Mouse (Mus musculus) hindbrain, postnatal 0 days (tissue): ENCODE data around the gene E430018J23Rik. TPM values are rescaled to one million over a fixed set of nuclear protein-coding genes. Genes with fewer than 3 reads are reported as not detected.
"Not testable (repeated sequence)": the region's sequence is repeated elsewhere in the genome, so short reads cannot be mapped to it uniquely, and the experiment has no call there.

Experiments used
- ATAC-seq: fragments of 200-750 bp; cut with Nextera tagmentation; 2 replicates; pipeline ENCODE4 v1.8.0; 2017; ENCODE audit warnings: mild to moderate bottlenecking, moderate TSS enrichment, moderate library complexity
- DNase-seq: peaks from one replicate; pipeline ENCODE4 v3.0.0-alpha.2; 2015; ENCODE audit warnings: low spot score
- H3K27ac ChIP-seq: fragments of 300-500 bp; sonication (generic); 2 replicates; pipeline ENCODE4 v1.5.1; 2014; ENCODE audit warnings: mild to moderate bottlenecking
- H3K27me3 ChIP-seq: fragments of 300-500 bp; sonication (generic); 2 replicates; pipeline ENCODE4 v1.6.1; 2014; ENCODE audit warnings: low read length, mixed read lengths; ENCODE audit not compliant: insufficient read depth
- H3K36me3 ChIP-seq: fragments of 300-500 bp; sonication (generic); 2 replicates; pipeline ENCODE4 v1.6.1; 2014; ENCODE audit warnings: low read length, mixed read lengths; ENCODE audit not compliant: insufficient read depth
- H3K4me1 ChIP-seq: fragments of 300-500 bp; sonication (generic); 2 replicates; pipeline ENCODE4 v1.6.1; 2014; ENCODE audit warnings: antibody characterized with exemption, low read length, mixed read lengths; ENCODE audit not compliant: insufficient read depth
- H3K4me2 ChIP-seq: fragments of 300-500 bp; sonication (generic); 2 replicates; pipeline ENCODE4 v1.6.1; 2014; ENCODE audit warnings: low read depth, mild to moderate bottlenecking, low read length, moderate library complexity, mixed read lengths
- H3K4me3 ChIP-seq: fragments of 300-500 bp; sonication (generic); 2 replicates; pipeline ENCODE4 v1.5.1; 2014; ENCODE audit warnings: low read length
- H3K9ac ChIP-seq: fragments of 300-500 bp; sonication (generic); replicated peaks from 2 replicates; pipeline ENCODE4 v1.6.1; 2014; ENCODE audit warnings: mild to moderate bottlenecking, low read length, moderate library complexity, mixed read lengths
- H3K9me3 ChIP-seq: fragments of 300-500 bp; sonication (generic); 2 replicates; pipeline ENCODE4 v1.6.1; 2016; ENCODE audit warnings: low read length, mixed read lengths
- CTCF ChIP-seq: IDR thresholded peaks from 2 replicates; pipeline ENCODE4 v1.5.1; 2016; ENCODE audit warnings: antibody characterized with exemption, control low read depth, low read depth
- WGBS: fragments of 180-500 bp; shearing (Covaris S2); extraction: QIAGEN DNeasy Blood & Tissue Kit; methylation state at CpG from one replicate; pipeline ENCODE4 v1.1.7; 2014; 5-methylcytosine and 5-hydroxymethylcytosine counted together
- polyA plus RNA-seq: library from polyadenylated mRNA; unstranded; fragments of >200 nt; fragmentation: Nextera tagmentation; extraction: Ambion mirVana; gene quantifications from 2 replicates; pipeline ENCODE4 v1.2.1, GENCODE M21; 2015
- total RNA-seq: library from RNA; depleted of rRNA; stranded (reverse); fragments of >200 nt; gene quantifications from 2 replicates; pipeline ENCODE4 v1.2.3, GENCODE M21; 2014

Gene E430018J23Rik
- total and polyA plus RNA-seq, 2 experiments from 2014 or later = 2.2 to 13.8 TPM

- ATAC-seq = peak; percentile 56; the same call in 1 of the 2 replicates
Measured at GRCm38 (mm10) chr7:127363475-127363921, 29.9 kb downstream of the E430018J23Rik start.

DNA sequence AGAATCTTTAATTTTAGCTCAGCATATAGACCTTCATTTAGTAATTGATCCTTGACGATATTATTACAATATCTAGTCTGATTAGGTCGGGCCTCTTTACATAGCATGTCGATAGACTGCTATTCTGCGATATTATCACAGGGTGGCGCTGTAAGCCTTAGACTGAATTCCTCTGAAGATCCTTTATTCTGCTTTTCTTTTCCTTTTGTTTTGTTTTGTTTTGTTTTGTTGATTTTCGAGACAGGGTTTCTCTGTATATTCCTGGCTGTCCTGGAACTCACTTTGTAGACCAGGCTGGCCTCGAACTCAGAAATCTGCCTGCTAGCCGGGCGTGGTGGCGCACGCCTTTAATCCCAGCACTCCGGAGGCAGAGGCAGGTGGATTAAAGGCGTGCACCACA is 31.0 kb downstream of the E430018J23Rik start:
- H3K36me3 ChIP-seq, ATAC-seq, H3K9ac ChIP-seq, H3K4me1 ChIP-seq, H3K27ac ChIP-seq, H3K9me3 ChIP-seq, H3K4me3 ChIP-seq, H3K27me3 ChIP-seq: not testable (repeated sequence)
- TF ChIP-seq CTCF = peak; percentile 83
- peak overlapping the region; percentile 34; the same call in 1 of the 2 replicates for H3K4me2 ChIP-seq
- 14% methylated on average over 13 of the region's 13 CpGs for WGBS
- peak; percentile 86 for DNase-seq

More at GRCm38 (mm10) chr7:127363475-127363921, 29.9 kb downstream of the E430018J23Rik start:
- peak overlapping the region; percentile 26 for H3K4me3 ChIP-seq
- WGBS = 2% methylated on average over 24 of the region's 24 CpGs
- H3K4me2 ChIP-seq = peak overlapping the region; percentile 56
- peak overlapping the region; percentile 33 for H3K9ac ChIP-seq
- no peak for TF ChIP-seq CTCF
- DNase-seq = peak; percentile 41
- H3K36me3 ChIP-seq = no peaks in the 10 kb centered on the region
- H3K9me3 ChIP-seq = no peaks in the 10 kb centered on the region
- 0 out of 2 replicates have a peak overlapping the region, but pooled peaks have one; percentile 17 for H3K27ac ChIP-seq
- no peaks in the 10 kb centered on the region for H3K27me3 ChIP-seq
- H3K4me1 ChIP-seq = no peaks in the 10 kb centered on the region

DNA sequence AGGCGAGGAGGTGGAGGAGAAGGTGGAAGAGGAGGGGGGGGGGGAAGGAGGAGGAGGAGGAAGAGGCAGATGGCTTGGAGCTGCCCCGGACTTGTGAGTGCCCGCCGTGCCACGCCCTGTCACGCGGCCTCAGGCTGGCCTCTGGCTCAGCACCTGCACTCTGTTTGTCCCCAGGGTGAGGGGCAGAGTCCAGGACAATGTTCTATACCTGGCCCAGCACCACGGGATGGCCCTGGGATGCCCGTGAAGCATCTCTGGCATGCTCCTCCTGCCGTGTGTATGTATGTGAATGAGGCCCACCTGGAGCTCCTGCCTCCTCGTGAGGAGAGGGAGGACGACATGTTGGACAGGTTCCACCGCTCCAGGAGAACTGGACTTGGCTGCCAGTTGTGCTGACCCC is 32.0 kb downstream of the E430018J23Rik start:
- 60% methylated on average over 13 of the region's 13 CpGs for WGBS
- DNase-seq (no peak), ATAC-seq (no peak)
- H3K9me3 ChIP-seq = no peaks in the 10 kb centered on the region
- no peak overlapping the region for H3K4me2 ChIP-seq
- no peak for TF ChIP-seq CTCF
- H3K27me3 ChIP-seq = no peaks in the 10 kb centered on the region
- H3K9ac ChIP-seq = no peak overlapping the region
- no peaks in the 10 kb centered on the region for H3K4me1 ChIP-seq
- no peak overlapping the region for H3K27ac ChIP-seq
- no peak overlapping the region for H3K4me3 ChIP-seq
- no peaks in the 10 kb centered on the region for H3K36me3 ChIP-seq

GRCm38 (mm10) chr7:127360265-127360664 is 33.2 kb downstream of the E430018J23Rik start:
- 81% methylated on average over 4 of the region's 4 CpGs for WGBS
- H3K27me3 ChIP-seq = no peaks in the 10 kb centered on the region
- H3K4me2 ChIP-seq = no peak overlapping the region
- ATAC-seq (no peak), DNase-seq (no peak)
- H3K9me3 ChIP-seq = no peaks in the 10 kb centered on the region
- H3K27ac ChIP-seq = no peak overlapping the region
- H3K36me3 ChIP-seq = no peaks in the 10 kb centered on the region
- no peak for TF ChIP-seq CTCF
- no peaks in the 10 kb centered on the region for H3K4me1 ChIP-seq
- no peak overlapping the region for H3K9ac ChIP-seq
- no peak overlapping the region for H3K4me3 ChIP-seq

DNA sequence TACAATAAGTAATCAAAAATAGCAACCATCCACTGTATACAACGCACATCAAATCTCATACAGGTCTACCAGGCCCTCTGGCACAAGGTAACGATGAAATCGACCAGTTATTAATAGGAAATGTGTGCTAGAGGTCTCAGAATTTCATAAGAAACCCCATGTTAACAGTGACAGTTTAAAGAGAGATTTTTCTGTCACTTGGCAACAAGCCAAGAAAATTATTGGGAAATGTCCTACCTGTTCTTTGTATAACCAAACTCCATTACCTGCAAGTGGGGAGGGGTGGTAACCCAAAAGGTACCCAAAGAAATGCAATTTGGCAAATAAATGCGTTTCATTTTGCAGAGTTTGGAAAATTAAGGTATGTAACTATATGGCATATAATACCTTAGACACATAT is 35.0 kb downstream of the E430018J23Rik start:
- H3K36me3 ChIP-seq = no peaks in the 10 kb centered on the region
- no peaks in the 10 kb centered on the region for H3K4me1 ChIP-seq
- no peak overlapping the region for H3K9ac ChIP-seq
- H3K4me2 ChIP-seq = no peak overlapping the region
- no peaks in the 10 kb centered on the region for H3K9me3 ChIP-seq
- no peak overlapping the region for H3K4me3 ChIP-seq
- WGBS = 68% methylated on average over 4 of the region's 4 CpGs
- no peak for DNase-seq
- TF ChIP-seq CTCF = no peak
- ATAC-seq = no peak
- no peaks in the 10 kb centered on the region for H3K27me3 ChIP-seq
- no peak overlapping the region for H3K27ac ChIP-seq

- H3K4me1 ChIP-seq = no peaks in the 10 kb centered on the region
- no peaks in the 10 kb centered on the region for H3K27me3 ChIP-seq
- DNase-seq (no peak), ATAC-seq (no peak)
- H3K27ac ChIP-seq = no peak overlapping the region
- no peak overlapping the region for H3K4me3 ChIP-seq
- TF ChIP-seq CTCF = no peak
- no peaks in the 10 kb centered on the region for H3K9me3 ChIP-seq
- H3K36me3 ChIP-seq = no peaks in the 10 kb centered on the region
- H3K9ac ChIP-seq = no peak overlapping the region
- no peak overlapping the region for H3K4me2 ChIP-seq
- 60% methylated on average over 2 of the region's 2 CpGs for WGBS
Measured at GRCm38 (mm10) chr7:127357871-127358270, 35.6 kb downstream of the E430018J23Rik start.

GRCm38 (mm10) chr7:127355796-127356195 is 37.6 kb downstream of the E430018J23Rik start:
- Histone ChIP-seq H3K27me3 (no peaks in the 10 kb centered on the region), H3K9me3 (no peaks in the 10 kb centered on the region), H3K4me3 (no peak overlapping the region), H3K27ac (no peak overlapping the region), H3K9ac (no peak overlapping the region), H3K36me3 (no peaks in the 10 kb centered on the region), H3K4me1 (no peaks in the 10 kb centered on the region), H3K4me2 (no peak overlapping the region)
- no peak for TF ChIP-seq CTCF
- WGBS = 70% methylated on average over 3 of the region's 3 CpGs
- DNase-seq = no peak
- ATAC-seq = no peak
